Mouse (Mus musculus): ENCODE data around the gene Mocs2. TPM values are rescaled to one million over a fixed set of nuclear protein-coding genes. Genes with fewer than 3 reads are reported as not detected.

Gene Mocs2
- 53.5 and 65.1 TPM in 2 replicates for polyA plus RNA-seq (2012; rRNA removed)

DNA sequence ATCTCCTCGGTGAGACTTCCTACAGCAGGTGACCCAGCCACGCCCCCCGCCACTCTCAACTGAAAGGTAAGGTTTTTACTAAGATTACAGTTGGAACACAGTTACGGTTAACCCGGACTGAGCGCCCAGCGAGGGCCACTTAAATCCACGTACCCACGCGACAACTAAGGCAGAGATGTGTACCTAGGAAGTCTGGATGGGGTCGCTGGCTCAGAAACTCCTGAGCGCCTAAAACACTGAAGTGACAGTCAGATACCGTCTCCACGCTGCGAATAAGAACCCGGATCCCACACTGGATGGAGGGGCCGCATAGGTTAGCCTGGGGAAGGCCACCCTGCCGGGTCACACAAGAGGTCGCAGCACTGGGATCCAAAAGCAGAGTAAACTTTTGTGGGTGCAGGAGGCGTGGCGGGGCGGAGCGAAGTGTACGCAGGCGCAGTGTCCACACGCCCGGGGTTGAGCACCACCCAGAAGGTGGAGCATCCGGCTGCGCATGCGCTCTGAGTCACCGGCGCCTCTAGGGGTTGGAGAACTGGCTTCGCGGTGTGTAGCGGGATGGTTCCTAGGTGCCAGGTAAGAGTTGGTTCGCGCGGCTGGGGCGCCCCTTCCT lies at the start of gene Mocs2:
Gene Mocs2, plus strand, starts transcription at position 486 of the 610 bp plus-strand sequence.

Other genes starting within 250 kb of the Mocs2 start
- 0.80 and 1.7 TPM in 2 replicates for gene Itga2, start 113.9 kb downstream of the Mocs2 start, polyA plus RNA-seq (2012; rRNA removed)

Data from central nervous system, embryonic 11.5 days (tissue).